Mouse (Mus musculus) stomach, embryonic 14.5 days (tissue): ENCODE data around the gene Maff. TPM values are rescaled to one million over a fixed set of nuclear protein-coding genes. Genes with fewer than 3 reads are reported as not detected.
A peak's percentile ranks its signal among the peaks of the same experiment; 100 is the strongest.

ENCODE experiments used
- ATAC-seq: fragments of 200-750 bp; cut with Nextera tagmentation; 2 replicates; pipeline ENCODE4 v1.8.0; 2017; ENCODE audit warnings: low read depth, moderate TSS enrichment; ENCODE audit not compliant: insufficient number of reproducible peaks, insufficient read depth, low FRiP score
- H3K27ac ChIP-seq: fragments of 300-500 bp; sonication (generic); 2 replicates; pipeline ENCODE4 v1.5.1; 2014; ENCODE audit warnings: mild to moderate bottlenecking, low read length, moderate library complexity, mixed read lengths
- H3K27me3 ChIP-seq: fragments of 300-500 bp; sonication (generic); 2 replicates; pipeline ENCODE4 v1.6.1; 2014; ENCODE audit warnings: low read length, control low read depth, mixed read lengths; ENCODE audit not compliant: control insufficient read depth, insufficient read depth
- H3K36me3 ChIP-seq: fragments of 300-500 bp; sonication (generic); 2 replicates; pipeline ENCODE4 v1.6.1; 2014; ENCODE audit warnings: mild to moderate bottlenecking, control low read depth, low read length, moderate library complexity, mixed read lengths; ENCODE audit not compliant: control insufficient read depth, insufficient read depth
- H3K4me1 ChIP-seq: fragments of 300-500 bp; sonication (generic); 2 replicates; pipeline ENCODE4 v1.6.1; 2014; ENCODE audit warnings: low read length, control low read depth, mixed read lengths; ENCODE audit not compliant: control insufficient read depth, insufficient read depth
- H3K4me2 ChIP-seq: fragments of 300-500 bp; sonication (generic); replicated peaks from 2 replicates; pipeline ENCODE4 v1.6.1; 2014; ENCODE audit warnings: low read depth, low read length, control low read depth
- H3K4me3 ChIP-seq: fragments of 300-500 bp; sonication (generic); 2 replicates; pipeline ENCODE4 v1.5.1; 2014; ENCODE audit warnings: low read depth, low read length, control low read depth
- H3K9ac ChIP-seq: fragments of 300-500 bp; sonication (generic); replicated peaks from 2 replicates; pipeline ENCODE4 v1.6.1; 2014; ENCODE audit warnings: low read depth, mild to moderate bottlenecking, control low read depth, low read length, moderate library complexity, mixed read lengths
- H3K9me3 ChIP-seq: fragments of 300-500 bp; sonication (generic); 2 replicates; pipeline ENCODE4 v1.6.1; 2016; ENCODE audit warnings: low read depth, low read length, control low read depth; ENCODE audit not compliant: control insufficient read depth
- WGBS: fragments of 180-500 bp; shearing (Covaris S2); extraction: QIAGEN DNeasy Blood & Tissue Kit; methylation state at CpG from one replicate; pipeline ENCODE4 v1.1.7; 2014; 5-methylcytosine and 5-hydroxymethylcytosine counted together
- polyA plus RNA-seq: library from polyadenylated mRNA; unstranded; fragments of >200 nt; fragmentation: Nextera tagmentation; extraction: Ambion mirVana; gene quantifications from 2 replicates; pipeline ENCODE4 v1.2.1, GENCODE M21; 2014

The Maff gene
- polyA plus RNA-seq, 1 experiment from 2014 or later, result 4.2 TPM

DNA sequence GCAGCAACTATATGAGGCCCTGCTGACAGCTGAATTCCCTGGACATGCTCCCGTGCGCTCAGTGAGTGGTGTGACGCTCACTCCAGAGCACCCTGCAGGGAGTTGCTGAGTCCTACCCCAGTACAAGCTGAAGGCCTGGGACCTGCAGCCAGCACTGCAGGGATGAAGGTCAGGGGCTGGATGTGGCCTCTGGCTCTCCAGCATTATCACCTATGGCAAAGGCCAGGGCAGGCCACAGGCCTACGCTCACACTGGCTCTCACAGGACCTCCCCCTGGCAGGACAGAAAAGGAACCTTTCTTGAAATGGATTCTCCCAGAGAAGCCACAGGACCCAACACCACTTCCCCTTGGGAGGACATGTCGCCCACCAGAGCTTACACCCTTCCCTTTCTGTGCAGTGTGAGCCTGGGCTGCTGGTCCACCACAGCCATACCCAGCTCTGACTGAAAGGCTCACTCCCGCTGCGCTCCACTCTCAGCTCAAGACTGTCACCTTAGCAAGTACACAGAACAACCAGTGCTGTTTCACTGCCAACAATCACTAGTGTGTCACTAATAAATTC lies 23.9 kb downstream of the Maff start:
- Histone ChIP-seq H3K27me3 (no peaks in the 10 kb centered on the region), H3K4me2 (no peak overlapping the region), H3K9me3 (no peaks in the 10 kb centered on the region), H3K36me3 (peaks cover 40% of the 10 kb centered on the region), H3K4me1 (peaks cover 33% of the 10 kb centered on the region), H3K9ac (no peak overlapping the region), H3K27ac (peak overlapping the region; percentile 49; the same call in 1 of the 2 replicates), H3K4me3 (no peak overlapping the region)
- WGBS, result 75% methylated on average over 7 of the region's 7 CpGs
- no peak for ATAC-seq

DNA sequence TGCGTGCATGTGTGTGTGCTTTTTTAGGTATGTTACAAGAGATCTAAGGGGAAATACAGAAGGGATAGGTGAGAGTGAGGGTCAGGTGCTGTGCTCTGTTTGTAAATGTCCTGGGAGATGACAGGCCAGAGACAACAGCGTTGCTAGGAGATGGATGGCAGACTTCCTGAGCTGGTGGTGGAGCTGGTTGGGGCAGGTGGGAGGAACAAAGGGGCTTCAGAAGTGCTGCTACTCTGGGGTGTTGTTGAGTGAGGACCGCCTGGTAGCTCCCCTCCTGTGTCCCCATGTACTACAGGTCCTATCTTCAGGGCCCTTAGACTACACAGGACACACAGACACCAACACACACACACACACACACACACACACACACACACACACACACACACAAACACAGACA lies 28.3 kb downstream of the Maff start:
- Histone ChIP-seq H3K4me3 (no peak overlapping the region), H3K27me3 (no peaks in the 10 kb centered on the region), H3K36me3 (peaks cover 47% of the 10 kb centered on the region), H3K9ac (no peak overlapping the region), H3K27ac (peak overlapping the region; percentile 59; the same call in 1 of the 2 replicates), H3K4me2 (no peak overlapping the region), H3K9me3 (no peaks in the 10 kb centered on the region), H3K4me1 (peaks cover 10% of the 10 kb centered on the region)
- WGBS, result 38% methylated on average over 3 of the region's 3 CpGs
- ATAC-seq, result no peak

DNA sequence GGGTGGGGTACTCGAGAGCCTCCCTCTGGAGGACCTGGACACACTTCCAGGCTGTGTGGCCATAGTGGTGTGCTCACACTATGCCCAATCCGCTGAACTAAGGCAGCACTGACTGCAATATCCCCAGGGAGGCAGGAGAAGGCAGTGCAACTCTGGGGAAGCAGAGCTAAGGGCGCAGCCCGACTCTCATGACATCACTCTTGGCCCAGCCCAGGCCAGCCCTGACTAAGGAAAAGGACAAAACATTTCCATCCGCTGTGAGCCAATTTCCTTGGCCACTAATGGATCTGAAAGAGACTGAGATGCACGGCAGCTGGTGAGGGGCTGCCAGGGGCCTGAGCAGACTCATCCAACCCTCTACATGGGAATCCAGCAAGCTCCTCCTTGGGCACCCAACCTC lies 31.3 kb downstream of the Maff start:
- no peak overlapping the region for H3K9ac ChIP-seq
- peaks cover 35% of the 10 kb centered on the region for H3K36me3 ChIP-seq
- no peak overlapping the region for H3K4me3 ChIP-seq
- H3K9me3 ChIP-seq, result no peaks in the 10 kb centered on the region
- no peak overlapping the region for H3K4me2 ChIP-seq
- H3K4me1 ChIP-seq, result 0 out of 2 replicates have a peak, but pooled peaks cover 4% of the 10 kb centered on the region
- no peak overlapping the region for H3K27ac ChIP-seq
- ATAC-seq, result no peak
- no peaks in the 10 kb centered on the region for H3K27me3 ChIP-seq
- 73% methylated on average over 6 of the region's 6 CpGs for WGBS

DNA sequence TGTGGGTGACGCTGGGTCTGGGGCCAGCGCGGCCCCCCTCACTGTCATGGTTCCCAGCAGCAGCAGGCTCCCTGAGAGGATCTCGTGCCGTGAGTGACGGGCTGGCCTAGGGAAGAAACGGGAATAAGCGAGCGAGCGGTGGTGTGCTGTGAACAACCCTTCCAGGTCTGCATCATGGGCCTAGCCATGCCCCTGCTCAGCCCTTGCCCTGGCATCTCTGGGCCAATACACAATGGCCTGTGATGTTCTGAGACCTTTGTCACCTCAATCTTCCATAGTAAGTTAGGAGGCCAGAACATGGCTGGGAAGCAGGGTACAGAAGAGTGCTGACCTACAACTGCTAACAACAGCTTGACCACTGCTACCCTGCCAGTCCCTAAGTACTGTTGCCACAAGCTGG lies 32.2 kb downstream of the Maff start:
- H3K27ac ChIP-seq, result no peak overlapping the region
- H3K9me3 ChIP-seq, result no peaks in the 10 kb centered on the region
- 97% methylated on average over 10 of the region's 10 CpGs for WGBS
- H3K4me3 ChIP-seq, result no peak overlapping the region
- H3K4me2 ChIP-seq, result no peak overlapping the region
- H3K36me3 ChIP-seq, result peaks cover 27% of the 10 kb centered on the region
- no peak overlapping the region for H3K9ac ChIP-seq
- no peaks in the 10 kb centered on the region for H3K27me3 ChIP-seq
- no peak for ATAC-seq
- H3K4me1 ChIP-seq, result 0 out of 2 replicates have a peak, but pooled peaks cover 4% of the 10 kb centered on the region

DNA sequence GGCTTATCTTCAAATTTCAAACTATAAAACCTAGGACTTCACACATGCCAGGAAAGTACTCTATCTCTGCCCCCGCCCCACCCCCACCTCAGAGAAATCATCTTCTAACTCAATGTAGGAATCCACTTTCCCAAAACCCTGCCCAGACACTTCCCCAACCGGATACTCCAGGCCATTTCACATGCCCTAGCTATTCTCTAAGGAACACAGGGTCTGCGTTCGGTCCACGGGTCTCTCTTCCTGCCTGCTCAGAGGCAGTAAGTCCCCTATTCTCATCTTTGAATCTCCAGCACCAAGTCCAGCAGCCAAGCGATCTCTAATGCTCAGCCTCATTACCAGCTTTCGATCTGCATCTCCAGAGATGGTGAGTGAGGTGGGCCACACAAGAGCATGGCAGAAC lies 33.2 kb downstream of the Maff start:
- Histone ChIP-seq H3K9ac (no peak overlapping the region), H3K9me3 (no peaks in the 10 kb centered on the region), H3K4me3 (no peak overlapping the region), H3K27ac (no peak overlapping the region), H3K27me3 (no peaks in the 10 kb centered on the region), H3K4me2 (no peak overlapping the region), H3K4me1 (0 out of 2 replicates have a peak, but pooled peaks cover 4% of the 10 kb centered on the region), H3K36me3 (peaks cover 27% of the 10 kb centered on the region)
- ATAC-seq, result no peak
- 90% methylated on average over 7 of the region's 7 CpGs for WGBS

DNA sequence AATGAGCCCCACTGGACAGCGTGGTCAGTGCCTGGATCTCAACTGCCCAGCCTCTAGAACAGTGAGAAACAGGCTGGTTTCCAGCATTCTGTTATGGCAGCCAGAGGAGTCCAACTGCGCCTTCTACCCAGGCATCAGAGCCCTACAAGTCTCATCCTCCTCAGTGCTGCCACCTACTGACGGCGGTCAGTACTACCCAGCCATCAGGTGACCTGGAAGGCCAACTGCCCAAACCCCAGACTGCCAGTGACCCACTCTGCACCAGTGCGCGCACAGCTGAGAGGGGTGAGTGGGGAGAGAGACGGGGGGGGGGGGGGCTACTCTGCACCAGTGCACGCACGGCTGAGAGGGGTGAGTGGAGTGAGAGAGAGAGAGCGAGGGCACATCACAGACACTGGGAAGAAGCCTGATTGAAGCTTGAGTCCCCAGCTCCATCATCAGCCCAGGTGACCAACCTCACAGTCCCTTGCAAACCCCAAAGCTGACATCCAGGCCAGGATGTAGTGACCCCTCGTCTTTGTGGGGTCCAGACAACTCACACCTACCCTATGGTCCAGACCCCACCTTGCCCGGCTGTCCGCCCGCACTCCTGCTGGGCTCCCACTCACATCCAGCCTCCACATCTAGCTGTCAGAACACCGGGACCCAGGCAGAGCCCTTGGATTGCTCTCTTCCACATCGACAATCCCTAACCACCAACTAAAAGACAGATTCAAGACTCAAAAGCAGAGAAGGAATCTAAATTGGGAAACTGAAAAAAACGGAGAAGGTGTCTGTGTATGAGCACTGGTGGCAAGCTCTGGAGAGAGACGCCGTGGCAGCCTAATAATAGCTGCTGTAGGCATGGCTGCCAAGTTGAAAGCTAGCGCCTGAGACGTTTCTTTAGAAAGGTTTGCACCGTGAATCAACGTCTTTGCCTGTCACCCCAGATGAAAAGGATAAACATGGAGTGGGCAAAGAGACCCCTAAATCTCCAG lies 34.3 kb downstream of the Maff start:
- no peak overlapping the region for H3K9ac ChIP-seq
- H3K4me2 ChIP-seq, result no peak overlapping the region
- 57% methylated on average over 19 of the region's 23 CpGs for WGBS
- H3K4me1 ChIP-seq, result 0 out of 2 replicates have a peak, but pooled peaks cover 4% of the 10 kb centered on the region
- H3K36me3 ChIP-seq, result peaks cover 24% of the 10 kb centered on the region
- peak; percentile 61; the same call in 1 of the 2 replicates for ATAC-seq
- no peaks in the 10 kb centered on the region for H3K9me3 ChIP-seq
- no peaks in the 10 kb centered on the region for H3K27me3 ChIP-seq
- no peak overlapping the region for H3K27ac ChIP-seq
- H3K4me3 ChIP-seq, result no peak overlapping the region

DNA sequence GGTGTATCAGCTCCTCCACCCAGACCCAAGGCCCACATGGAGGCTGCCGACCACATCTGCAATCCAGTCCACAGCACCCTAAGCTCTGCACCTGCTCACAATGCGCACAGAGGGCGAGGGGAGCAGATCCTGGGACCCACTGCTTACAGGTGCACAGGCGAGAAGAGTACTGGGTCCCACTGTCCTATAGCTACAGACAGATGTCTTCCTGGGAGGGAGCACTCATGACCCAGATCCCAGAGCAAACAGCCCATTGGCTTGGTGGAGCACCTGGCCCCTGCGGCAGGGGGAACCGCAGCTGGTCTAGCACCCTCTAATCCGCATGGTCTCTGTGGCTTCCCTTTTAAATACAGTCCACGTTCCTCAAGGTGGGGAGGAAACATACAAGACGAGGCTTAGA lies 35.2 kb downstream of the Maff start:
- WGBS, result 83% methylated on average over 9 of the region's 9 CpGs
- Histone ChIP-seq H3K27ac (no peak overlapping the region), H3K4me3 (no peak overlapping the region)

DNA sequence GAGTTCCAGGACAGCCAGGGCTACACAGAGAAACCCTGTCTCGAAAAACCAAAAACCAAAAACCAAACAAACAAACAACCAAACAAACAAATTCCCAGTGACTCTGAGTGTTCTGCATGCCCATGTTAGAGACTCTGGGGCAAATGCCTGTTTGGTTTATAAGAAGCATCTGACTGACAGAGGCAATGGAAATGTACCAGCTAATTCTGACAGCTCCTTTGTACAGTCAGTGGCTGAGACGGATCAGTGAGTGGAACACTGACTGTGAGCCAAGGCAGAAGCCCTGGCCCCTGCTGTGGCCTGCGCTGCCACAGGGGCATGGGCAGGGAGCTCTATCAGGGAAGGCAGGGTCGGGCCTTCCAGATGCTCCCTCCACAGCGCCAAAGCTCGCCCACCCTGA lies 40.7 kb downstream of the Maff start:
- 85% methylated on average over 6 of the region's 6 CpGs for WGBS
- no peaks in the 10 kb centered on the region for H3K27me3 ChIP-seq
- no peak for ATAC-seq
- no peak overlapping the region for H3K9ac ChIP-seq
- H3K4me3 ChIP-seq, result no peak overlapping the region
- peaks cover 34% of the 10 kb centered on the region for H3K4me1 ChIP-seq
- H3K9me3 ChIP-seq, result no peaks in the 10 kb centered on the region
- no peak overlapping the region for H3K4me2 ChIP-seq
- no peak overlapping the region for H3K27ac ChIP-seq
- H3K36me3 ChIP-seq, result no peaks in the 10 kb centered on the region

More for the DNA sequence above, 35.2 kb downstream of the Maff start:
- Histone ChIP-seq H3K27me3 (no peaks in the 10 kb centered on the region), H3K4me2 (no peak overlapping the region), H3K9ac (no peak overlapping the region), H3K9me3 (no peaks in the 10 kb centered on the region), H3K4me1 (0 out of 2 replicates have a peak, but pooled peaks cover 4% of the 10 kb centered on the region), H3K36me3 (peaks cover 17% of the 10 kb centered on the region)
- ATAC-seq, result no peak
